Mouse (Mus musculus) c-Kit-positive CD71-positive TER-119-negative erythroid progenitor cells, embryonic 14.5 days (primary cell): ENCODE data around the gene S100a8.

Experiments used
- DNase-seq: peaks from one replicate; pipeline ENCODE4 v3.0.0-alpha.2; 2013; ENCODE audit warnings: low read depth

Gene S100a8

DNA sequence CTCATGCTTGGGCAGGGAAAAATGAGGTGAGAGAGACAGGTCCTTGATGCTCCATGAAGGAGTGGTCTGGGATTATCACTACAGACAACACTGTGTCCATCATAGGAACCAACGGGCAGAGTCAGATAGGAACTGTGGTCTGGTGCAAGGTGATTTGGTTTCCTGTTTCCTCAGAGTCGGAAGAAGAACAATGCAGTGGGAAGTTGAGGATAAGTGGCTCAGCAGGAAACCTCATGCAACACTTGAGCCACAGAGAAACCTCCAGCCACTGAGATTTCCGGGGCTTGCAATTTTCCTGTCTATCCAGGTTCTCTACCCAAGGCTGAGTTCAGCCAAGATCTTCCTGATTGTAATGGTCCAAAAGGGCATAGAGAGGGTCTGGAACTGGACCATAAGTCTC, 9.9 kb downstream of the S100a8 start:
- DNase-seq: no peak

DNA sequence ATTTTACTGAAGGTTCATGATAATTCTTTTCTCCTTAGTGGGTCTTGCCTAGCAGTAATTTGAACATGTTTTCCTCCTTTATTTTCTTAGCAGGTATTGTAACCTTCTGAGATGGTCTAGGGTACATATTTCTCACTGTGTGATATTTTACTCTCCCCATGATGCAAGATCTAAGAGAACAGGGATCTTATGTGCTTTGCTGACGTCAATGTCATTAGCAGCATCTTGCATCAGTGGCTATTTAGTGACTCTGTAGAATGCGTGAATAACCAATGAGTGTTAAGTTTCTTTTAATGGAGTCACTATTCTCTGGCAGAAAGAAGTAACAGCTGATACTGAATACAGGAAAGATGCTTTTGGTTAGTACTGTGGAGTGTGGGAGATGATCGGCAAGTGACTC, 15.2 kb downstream of the S100a8 start:
- no peak for DNase-seq

DNA sequence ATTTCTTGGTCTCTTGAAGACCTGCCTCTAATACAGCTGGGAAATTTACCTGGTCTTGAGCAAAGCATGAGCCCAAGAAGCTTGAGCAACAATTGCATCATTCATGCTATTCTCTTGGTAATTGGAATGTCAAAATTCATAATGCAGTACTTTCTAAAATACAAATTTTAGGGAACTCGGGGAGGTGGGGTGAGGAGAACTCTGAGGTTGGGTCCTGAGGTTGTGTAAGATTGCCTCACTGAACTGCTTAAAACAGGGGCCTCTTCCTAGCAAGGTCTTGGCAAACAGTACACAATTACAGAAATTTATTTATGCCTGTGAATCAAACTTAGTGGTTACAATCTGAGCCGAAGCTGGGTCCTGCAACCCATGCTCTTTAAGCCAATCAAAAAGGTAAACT, 18.1 kb downstream of the S100a8 start:
- no peak for DNase-seq

DNA sequence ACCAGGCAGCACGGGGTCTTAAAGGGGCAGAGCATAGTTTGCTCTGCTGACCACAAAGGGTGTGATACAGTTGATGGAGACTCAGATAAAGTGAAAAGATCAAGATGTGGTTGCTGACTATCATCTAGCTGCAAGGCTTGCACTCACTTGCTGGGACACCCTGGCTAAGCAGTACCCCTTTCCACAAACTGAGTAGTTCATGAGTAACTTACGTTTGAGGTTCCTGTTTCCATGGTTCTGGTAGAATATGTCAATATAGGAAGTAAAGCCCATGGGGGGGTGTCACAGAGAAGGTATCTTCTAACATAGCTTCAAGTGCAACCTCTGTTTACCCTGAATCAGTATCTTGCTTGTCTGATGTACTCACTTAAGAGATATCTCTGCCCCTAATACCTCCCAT, 24.7 kb downstream of the S100a8 start:
- no peak for DNase-seq

DNA sequence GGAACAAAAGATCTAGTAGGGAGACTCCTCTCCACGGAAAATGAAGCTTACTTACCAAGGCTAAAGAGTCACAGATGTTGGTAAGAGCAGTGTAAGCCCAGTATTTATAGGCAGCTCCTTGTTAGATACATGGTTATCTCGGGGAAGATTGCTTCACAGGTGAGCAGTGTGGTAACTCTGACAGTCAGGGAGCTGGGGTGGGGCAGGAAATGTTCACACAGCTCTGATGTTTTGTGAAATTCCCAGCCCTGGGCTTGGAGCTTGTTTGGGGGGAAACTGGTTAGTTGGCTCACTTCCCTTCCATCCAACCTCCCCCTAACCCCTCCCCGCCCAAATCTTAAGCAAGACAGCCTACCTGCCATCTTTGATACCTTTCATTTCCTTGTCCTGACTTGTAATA, 26.8 kb downstream of the S100a8 start, which contains the start of gene S100a9:
TSS of gene S100a9 (minus strand) at position 109 of the 400 bp plus-strand sequence.
- no peak for DNase-seq

DNA sequence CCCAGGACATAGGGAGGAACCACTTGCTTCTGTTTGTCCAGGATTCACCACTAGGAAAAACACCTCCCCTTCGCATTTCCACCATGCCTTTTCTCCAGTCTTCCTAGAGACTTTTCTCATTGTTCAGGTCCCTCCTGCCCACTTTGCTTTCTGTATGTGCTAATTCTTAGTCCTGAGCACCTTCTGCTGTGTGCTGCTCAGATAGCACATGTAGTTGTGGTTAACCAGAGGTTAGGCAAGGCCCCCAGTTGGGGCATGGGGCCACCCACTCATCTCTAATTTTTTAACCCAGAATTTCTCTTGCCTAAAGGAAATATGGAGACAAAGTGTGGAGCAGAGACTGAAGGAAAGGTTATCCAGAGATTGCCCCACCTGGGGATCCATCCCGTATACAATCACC, 33.5 kb downstream of the S100a8 start:
- no peak for DNase-seq

DNA sequence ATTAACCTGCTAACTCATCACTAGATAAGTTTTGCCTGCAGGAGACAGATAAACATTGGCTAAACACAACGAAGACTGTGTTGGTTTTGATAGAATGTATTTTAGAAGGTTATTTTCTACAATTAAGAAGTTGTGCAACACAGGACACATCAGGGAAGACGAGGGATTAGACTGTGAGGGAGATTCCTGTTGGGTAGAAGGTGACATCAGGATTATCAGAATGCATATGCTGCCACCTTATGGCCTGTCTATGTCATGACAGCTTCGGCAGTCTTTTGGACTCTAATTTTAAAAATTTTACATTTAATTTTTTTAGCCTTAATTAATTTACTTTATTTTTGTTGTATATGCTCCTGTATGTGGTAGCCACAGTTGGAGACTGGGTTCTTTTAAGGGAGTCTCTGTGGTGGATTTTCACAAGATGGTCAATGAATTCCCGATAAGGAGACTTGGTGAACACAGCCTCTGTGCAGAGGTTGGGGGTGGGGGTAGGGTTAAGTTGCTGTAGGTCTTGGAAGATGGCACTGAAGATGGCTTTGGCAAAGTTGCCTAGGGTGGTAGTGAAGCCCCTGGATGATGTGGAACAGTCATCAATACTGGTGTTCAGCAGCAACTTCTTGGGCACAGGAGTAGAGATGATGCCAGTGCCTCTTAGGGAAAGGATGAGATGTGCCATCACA, 39.9 kb downstream of the S100a8 start:
- no peak for DNase-seq

DNA sequence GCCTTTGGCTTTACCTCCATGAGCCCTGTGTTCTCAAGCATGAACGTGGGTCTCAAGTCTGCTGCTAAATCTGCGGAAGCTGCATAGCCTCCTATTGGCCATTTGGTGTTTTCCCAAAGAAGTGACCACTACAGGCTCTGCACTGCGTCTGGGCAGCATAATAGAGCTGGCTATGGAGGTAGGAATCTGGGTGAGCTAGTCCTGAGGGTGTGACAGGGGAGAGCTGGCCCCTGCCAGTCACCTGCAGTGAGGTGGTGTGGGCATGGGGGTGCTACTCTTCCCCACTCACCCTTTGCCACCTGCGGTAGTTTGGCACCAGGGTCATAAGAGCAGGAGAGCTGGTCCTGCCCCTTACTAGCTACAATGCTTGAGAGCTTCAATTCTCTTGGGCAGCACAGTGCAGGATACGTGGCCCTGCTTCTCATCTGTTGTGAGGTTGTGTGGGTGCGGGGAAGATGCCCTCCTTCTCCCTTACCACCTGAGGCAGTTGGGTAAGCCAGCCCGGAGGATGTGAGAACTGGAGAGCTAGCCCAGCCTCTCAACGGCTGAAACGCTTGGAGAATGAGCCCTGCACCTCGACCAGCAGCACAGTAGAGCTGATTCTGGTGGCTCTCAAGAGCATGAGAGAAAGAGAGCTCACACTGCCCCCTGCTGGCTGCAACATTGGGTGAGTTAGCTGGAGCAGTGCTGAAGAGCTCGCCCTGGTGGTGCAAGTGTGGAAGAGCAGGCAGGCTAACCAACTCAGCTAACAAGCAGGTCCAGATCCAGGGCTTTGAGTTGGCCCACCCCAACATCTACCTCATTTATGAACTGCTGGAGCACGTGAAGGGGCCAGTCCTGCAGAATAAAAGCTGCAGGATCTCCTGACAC, 41.0 kb downstream of the S100a8 start:
- DNase-seq: peak; percentile 63
